Mouse (Mus musculus): Measurements from ENCODE around the gene Cebpa.

DNA sequence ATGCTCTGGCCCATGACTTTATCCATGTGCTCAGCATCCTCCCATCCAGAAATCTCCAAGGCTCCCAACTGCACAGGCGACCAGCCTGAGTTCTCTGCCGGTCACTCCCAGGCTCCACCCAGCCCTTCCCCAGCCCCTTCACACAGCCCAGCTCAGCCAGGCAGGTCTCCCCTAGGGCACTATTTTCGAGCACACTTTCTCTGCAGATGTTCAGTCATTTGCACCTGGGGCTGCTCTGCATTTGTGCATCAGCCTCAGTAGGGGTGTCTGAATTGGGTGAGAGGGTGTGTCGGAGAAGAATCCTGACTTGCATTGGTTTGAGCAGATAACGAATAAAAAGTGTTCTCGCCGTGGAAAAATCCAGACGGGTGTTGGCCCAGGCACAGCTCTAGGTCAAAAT is 23.4 kb downstream of the Cebpa start:
- TF ChIP-seq CTCF (IDR thresholded peaks at IDR 0.05; ENCODE audit: low read depth, low read length) (no peak), POLR2A (IDR thresholded peaks at IDR 0.05; ENCODE audit: extremely low read depth, insufficient read depth, low read length) (no peak)

Measured in liver, adult 2 months (tissue).